Mouse (Mus musculus): Measurements from ENCODE around the gene Cdkal1. TPM values are rescaled to one million over a fixed set of nuclear protein-coding genes. Genes with fewer than 3 reads are reported as not detected.

The Cdkal1 gene
- polyA plus RNA-seq, 1 experiment from 2014 or later: 25.9 TPM

- Histone ChIP-seq H3K4me3 (no peak overlapping the region), H3K27ac (no peak overlapping the region), H3K4me1 (peaks cover 18% of the 10 kb centered on the region; the same call in 1 of the 2 replicates), H3K27me3 (ENCODE audit: insufficient read depth, poor library complexity, severe bottlenecking) (no peaks in the 10 kb centered on the region), H3K36me3 (no peaks in the 10 kb centered on the region), H3K9me3 (no peaks in the 10 kb centered on the region)
- DNase-seq (ENCODE audit: low spot score): no peak
- whole genome bisulfite sequencing: 78% methylated on average over 3 of the region's 3 CpGs
Measured at GRCm38 (mm10) chr13:29715241-29715841, 140.1 kb downstream of the Cdkal1 start.

- Histone ChIP-seq H3K4me3 (no peak overlapping the region), H3K9me3 (no peaks in the 10 kb centered on the region), H3K27ac (no peak overlapping the region), H3K36me3 (no peaks in the 10 kb centered on the region), H3K4me1 (peaks cover 8% of the 10 kb centered on the region), H3K27me3 (ENCODE audit: insufficient read depth, poor library complexity, severe bottlenecking) (no peaks in the 10 kb centered on the region)
- no peak for DNase-seq (ENCODE audit: low spot score)
- 42% methylated on average over 3 of the region's 3 CpGs for WGBS
Measured at GRCm38 (mm10) chr13:29707620-29708019, 147.9 kb downstream of the Cdkal1 start.

DNA sequence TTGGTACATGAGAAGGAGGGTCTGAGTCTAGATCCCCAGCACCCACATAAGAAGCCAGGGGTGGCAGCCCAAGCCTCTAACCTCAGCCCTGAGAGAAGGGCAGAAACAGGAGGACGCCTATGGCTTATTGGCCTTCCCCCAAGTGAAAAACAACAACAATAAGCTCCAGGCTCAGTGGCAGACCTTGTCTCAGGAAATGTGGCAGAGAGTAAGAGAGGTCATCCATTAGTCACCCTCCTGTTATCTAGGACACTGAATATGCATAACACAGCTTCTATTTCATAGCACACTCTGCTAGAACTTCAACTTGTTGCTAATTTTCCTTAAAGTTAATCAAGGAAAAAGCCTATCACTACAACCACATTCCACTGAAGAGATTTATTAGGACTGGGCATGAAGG, 154.1 kb downstream of the Cdkal1 start:
- H3K27ac ChIP-seq: 0 out of 2 replicates have a peak overlapping the region, but pooled peaks have one; percentile 29
- H3K4me3 ChIP-seq: no peak overlapping the region
- peaks cover 14% of the 10 kb centered on the region for H3K4me1 ChIP-seq
- WGBS: 57% methylated on average over 1 of the region's 1 CpGs
- no peaks in the 10 kb centered on the region for H3K36me3 ChIP-seq
- no peak for DNase-seq (ENCODE audit: low spot score)
- H3K9me3 ChIP-seq: no peaks in the 10 kb centered on the region
- no peaks in the 10 kb centered on the region for H3K27me3 ChIP-seq (ENCODE audit: insufficient read depth, poor library complexity, severe bottlenecking)

DNA sequence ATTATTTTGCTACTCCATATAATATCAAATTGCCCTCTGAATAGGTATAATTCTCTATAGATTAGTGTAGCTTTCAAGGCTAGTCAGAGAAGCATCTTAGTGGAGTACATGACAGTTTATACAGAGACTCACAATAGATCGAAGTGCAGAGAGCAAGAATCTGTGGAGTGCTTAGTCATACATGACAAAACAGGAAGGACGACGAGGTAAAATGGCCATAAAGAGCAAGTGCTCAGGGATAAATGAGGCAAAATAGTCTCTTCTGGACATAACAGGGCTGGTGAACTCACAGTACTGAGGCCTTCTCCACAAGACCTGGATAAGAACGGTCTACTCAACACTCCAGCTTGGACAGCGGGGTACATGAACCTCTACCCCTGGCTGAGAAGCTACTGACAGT, 155.6 kb downstream of the Cdkal1 start:
- no peak for DNase-seq (ENCODE audit: low spot score)
- no peak overlapping the region for H3K27ac ChIP-seq
- no peak overlapping the region for H3K4me3 ChIP-seq
- no peaks in the 10 kb centered on the region for H3K27me3 ChIP-seq (ENCODE audit: insufficient read depth, poor library complexity, severe bottlenecking)
- no peaks in the 10 kb centered on the region for H3K9me3 ChIP-seq
- H3K36me3 ChIP-seq: no peaks in the 10 kb centered on the region
- peaks cover 14% of the 10 kb centered on the region for H3K4me1 ChIP-seq
- 91% methylated on average over 5 of the region's 5 CpGs for WGBS

DNA sequence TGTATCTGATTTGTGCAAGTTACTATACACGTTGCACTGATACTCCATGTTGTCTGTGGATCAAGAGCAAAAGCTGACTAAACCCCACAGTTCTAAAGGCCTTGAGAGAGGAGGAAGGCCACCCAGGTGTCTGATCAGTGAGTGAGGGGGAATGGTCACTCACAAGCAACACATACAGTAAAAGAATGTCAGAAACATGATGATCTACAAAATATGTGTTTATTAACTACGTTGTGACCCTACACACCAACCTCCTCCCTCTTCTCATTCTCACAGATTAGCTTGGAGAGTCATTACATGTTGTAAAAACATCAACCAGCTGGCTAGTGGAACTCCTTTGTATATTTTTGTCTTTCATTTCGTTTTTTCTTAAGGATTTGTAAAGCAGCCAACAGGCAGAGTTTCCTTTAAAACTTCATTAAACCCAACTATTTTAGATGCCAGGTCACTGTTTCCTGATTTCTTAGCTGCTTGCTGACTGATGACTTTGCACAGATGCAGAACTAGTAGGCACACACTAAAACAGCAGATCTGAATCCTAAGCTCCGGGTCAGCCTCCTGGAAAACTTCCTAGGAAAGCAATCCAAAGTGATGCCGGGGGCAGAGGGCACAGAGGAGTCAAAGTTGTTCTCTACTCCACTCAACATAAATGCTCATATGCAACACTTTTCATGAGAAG, 157.0 kb downstream of the Cdkal1 start:
- H3K27me3 ChIP-seq (ENCODE audit: insufficient read depth, poor library complexity, severe bottlenecking): no peaks in the 10 kb centered on the region
- H3K4me1 ChIP-seq: peaks cover 22% of the 10 kb centered on the region
- no peaks in the 10 kb centered on the region for H3K36me3 ChIP-seq
- no peaks in the 10 kb centered on the region for H3K9me3 ChIP-seq
- WGBS: 69% methylated on average over 5 of the region's 5 CpGs
- no peak overlapping the region for H3K4me3 ChIP-seq
- H3K27ac ChIP-seq: no peak overlapping the region
- no peak for DNase-seq (ENCODE audit: low spot score)

- Histone ChIP-seq H3K4me1 (peaks cover 15% of the 10 kb centered on the region), H3K9me3 (no peaks in the 10 kb centered on the region), H3K36me3 (no peaks in the 10 kb centered on the region), H3K27me3 (ENCODE audit: insufficient read depth, poor library complexity, severe bottlenecking) (no peaks in the 10 kb centered on the region), H3K27ac (no peak overlapping the region), H3K4me3 (no peak overlapping the region)
- DNase-seq (ENCODE audit: low spot score): no peak
- 73% methylated on average over 3 of the region's 3 CpGs for WGBS
Measured at GRCm38 (mm10) chr13:29697230-29697629, 158.2 kb downstream of the Cdkal1 start.

DNA sequence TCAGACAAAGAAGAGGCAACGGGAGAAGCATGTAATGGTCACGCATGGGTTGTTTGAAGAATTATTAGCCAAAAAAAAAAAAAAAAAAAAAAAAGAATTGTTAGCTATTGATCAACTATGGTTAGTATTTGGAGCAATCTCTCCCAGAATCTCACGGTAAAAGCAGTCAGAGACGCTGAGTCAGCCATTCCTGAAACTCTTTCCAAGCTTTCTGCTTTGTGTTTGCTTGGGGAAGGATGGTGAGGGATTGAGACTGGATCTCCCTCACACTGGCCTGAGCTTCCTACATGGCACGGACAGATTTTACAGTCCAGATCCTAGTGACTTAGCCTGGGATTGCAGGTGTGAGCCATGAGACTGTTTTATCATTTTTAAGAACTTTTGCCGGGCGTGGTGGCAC, 164.7 kb downstream of the Cdkal1 start:
- no peak for DNase-seq (ENCODE audit: low spot score)
- H3K9me3 ChIP-seq: no peaks in the 10 kb centered on the region
- H3K27ac ChIP-seq: no peak overlapping the region
- WGBS: 87% methylated on average over 7 of the region's 7 CpGs
- H3K4me1 ChIP-seq: peaks cover 15% of the 10 kb centered on the region; the same call in 1 of the 2 replicates
- H3K27me3 ChIP-seq (ENCODE audit: insufficient read depth, poor library complexity, severe bottlenecking): no peaks in the 10 kb centered on the region
- H3K36me3 ChIP-seq: 0 out of 2 replicates have a peak, but pooled peaks cover 2% of the 10 kb centered on the region
- no peak overlapping the region for H3K4me3 ChIP-seq

DNA sequence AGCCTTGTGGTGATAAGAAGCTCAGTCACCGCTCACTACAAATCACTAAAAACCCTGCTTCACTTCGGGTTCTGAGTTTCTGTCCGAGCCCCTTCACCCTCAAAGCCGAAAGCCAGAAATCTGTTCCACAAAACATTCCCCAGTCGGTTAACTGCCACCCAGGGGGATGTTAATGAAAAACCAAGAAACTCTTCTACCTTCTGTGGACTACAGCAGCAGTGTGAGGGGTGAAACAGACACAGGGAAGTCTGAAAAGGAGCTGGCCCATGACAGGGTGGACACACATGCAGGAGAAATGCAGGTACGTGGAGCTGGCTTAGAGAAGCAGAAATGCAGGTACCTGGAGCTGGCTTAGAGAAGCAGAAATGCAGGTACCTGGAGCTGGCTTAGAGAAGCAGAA, 166.6 kb downstream of the Cdkal1 start:
- Histone ChIP-seq H3K9me3 (no peaks in the 10 kb centered on the region), H3K27me3 (ENCODE audit: insufficient read depth, poor library complexity, severe bottlenecking) (no peaks in the 10 kb centered on the region), H3K36me3 (peaks cover 7% of the 10 kb centered on the region; the same call in 1 of the 2 replicates), H3K4me3 (no peak overlapping the region), H3K27ac (no peak overlapping the region), H3K4me1 (peaks cover 14% of the 10 kb centered on the region; the same call in 1 of the 2 replicates)
- 67% methylated on average over 6 of the region's 6 CpGs for WGBS
- DNase-seq (ENCODE audit: low spot score): no peak

- Histone ChIP-seq H3K36me3 (peaks cover 7% of the 10 kb centered on the region; the same call in 1 of the 2 replicates), H3K27me3 (ENCODE audit: insufficient read depth, poor library complexity, severe bottlenecking) (no peaks in the 10 kb centered on the region), H3K9me3 (no peaks in the 10 kb centered on the region), H3K4me1 (peaks cover 13% of the 10 kb centered on the region; the same call in 1 of the 2 replicates), H3K27ac (no peak overlapping the region), H3K4me3 (no peak overlapping the region)
- WGBS: 60% methylated on average over 7 of the region's 7 CpGs
- DNase-seq (ENCODE audit: low spot score): no peak
Measured at GRCm38 (mm10) chr13:29687872-29688271, 167.6 kb downstream of the Cdkal1 start.

DNA sequence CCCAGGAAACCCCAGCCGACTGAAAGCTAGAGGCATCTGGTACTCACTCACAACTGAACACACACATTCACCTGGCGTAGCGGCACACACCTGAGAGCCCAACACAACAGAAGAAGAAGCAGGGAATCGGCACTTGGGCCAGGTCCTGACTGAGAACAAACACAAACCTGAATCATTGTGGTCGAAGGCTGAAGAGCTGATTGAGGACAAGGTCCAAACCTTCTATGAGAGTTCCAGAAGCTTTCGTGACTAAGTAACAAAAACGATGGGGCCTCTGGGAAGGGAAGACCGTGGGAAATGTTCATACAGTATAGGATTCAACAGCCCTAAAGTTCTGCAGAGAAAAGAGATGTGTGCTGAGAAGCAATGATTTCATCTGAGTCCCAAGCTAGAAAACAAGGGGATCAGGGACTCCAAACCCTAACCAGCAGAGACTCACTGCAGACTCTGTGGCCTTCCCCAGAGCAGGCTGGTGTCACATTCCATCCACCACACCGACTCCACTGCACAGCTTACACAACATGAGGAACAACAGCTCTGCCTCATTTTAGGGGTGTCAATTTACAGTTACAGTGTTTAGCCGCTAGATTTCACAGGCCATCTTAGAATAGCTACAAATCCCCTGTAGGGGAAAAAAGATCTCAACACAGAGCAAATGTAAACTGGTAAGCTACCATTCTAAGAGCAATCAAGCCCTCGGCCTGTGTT, 175.8 kb downstream of the Cdkal1 start:
- no peak for DNase-seq (ENCODE audit: low spot score)
- H3K27me3 ChIP-seq (ENCODE audit: insufficient read depth, poor library complexity, severe bottlenecking): no peaks in the 10 kb centered on the region
- H3K4me1 ChIP-seq: peaks cover 12% of the 10 kb centered on the region
- H3K9me3 ChIP-seq: no peaks in the 10 kb centered on the region
- H3K27ac ChIP-seq: no peak overlapping the region
- H3K4me3 ChIP-seq: no peak overlapping the region
- 84% methylated on average over 11 of the region's 11 CpGs for WGBS
- H3K36me3 ChIP-seq: no peaks in the 10 kb centered on the region

- H3K9me3 ChIP-seq: no peaks in the 10 kb centered on the region
Measured at GRCm38 (mm10) chr13:29677559-29677958, 177.9 kb downstream of the Cdkal1 start.

DNA sequence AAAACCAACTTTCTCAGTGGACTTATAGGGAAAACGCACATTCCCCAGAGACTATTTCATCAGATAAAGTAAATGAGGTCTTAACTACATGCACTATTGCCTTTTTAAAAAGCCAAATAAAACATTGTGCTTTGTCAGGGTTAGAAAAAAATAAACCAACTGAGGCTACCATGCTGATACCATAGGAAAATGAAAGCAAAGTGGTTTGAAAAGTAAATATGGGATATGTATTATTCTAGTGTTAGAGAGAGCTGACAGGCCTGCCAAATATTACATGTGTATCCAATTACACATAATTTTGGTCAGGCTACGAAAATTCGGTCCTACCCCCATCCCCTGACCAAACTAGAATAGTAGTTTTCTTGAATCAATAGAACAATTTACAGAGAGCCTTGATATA, 184.8 kb downstream of the Cdkal1 start:
- no peak overlapping the region for H3K27ac ChIP-seq
- no peaks in the 10 kb centered on the region for H3K27me3 ChIP-seq (ENCODE audit: insufficient read depth, poor library complexity, severe bottlenecking)
- H3K36me3 ChIP-seq: no peaks in the 10 kb centered on the region
- no peak for DNase-seq (ENCODE audit: low spot score)
- no peaks in the 10 kb centered on the region for H3K9me3 ChIP-seq
- no peaks in the 10 kb centered on the region for H3K4me1 ChIP-seq
- H3K4me3 ChIP-seq: no peak overlapping the region
- 83% methylated on average over 3 of the region's 3 CpGs for WGBS

More at GRCm38 (mm10) chr13:29677559-29677958, 177.9 kb downstream of the Cdkal1 start:
- Histone ChIP-seq H3K27ac (no peak overlapping the region), H3K27me3 (ENCODE audit: insufficient read depth, poor library complexity, severe bottlenecking) (no peaks in the 10 kb centered on the region), H3K4me3 (no peak overlapping the region), H3K4me1 (peaks cover 9% of the 10 kb centered on the region), H3K36me3 (no peaks in the 10 kb centered on the region)
- DNase-seq (ENCODE audit: low spot score): no peak
- WGBS: 96% methylated on average over 4 of the region's 4 CpGs

DNA sequence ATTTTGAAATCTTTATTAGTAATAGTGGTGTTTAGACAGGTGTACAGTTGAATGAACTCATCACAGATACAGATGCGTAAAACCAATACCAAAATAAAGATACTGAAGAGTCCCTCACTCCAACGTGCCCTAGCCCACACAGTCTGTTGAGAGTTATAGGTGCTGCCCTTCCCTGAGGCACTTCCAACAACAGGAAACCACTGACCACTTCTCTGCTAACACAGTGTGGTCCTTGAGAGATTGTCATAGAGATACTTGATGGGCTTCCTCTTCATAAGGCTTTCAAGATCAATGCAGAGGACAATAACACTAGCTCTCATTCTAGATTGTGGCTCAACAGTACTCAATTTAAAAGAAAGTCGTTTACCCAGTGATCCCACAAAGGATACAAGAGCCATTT, 191.6 kb downstream of the Cdkal1 start:
- Histone ChIP-seq H3K27ac (no peak overlapping the region), H3K36me3 (no peaks in the 10 kb centered on the region), H3K27me3 (ENCODE audit: insufficient read depth, poor library complexity, severe bottlenecking) (no peaks in the 10 kb centered on the region), H3K4me1 (peaks cover 7% of the 10 kb centered on the region; the same call in 1 of the 2 replicates), H3K9me3 (no peaks in the 10 kb centered on the region), H3K4me3 (no peak overlapping the region)
- 71% methylated on average over 3 of the region's 3 CpGs for WGBS
- no peak for DNase-seq (ENCODE audit: low spot score)
